Mouse (Mus musculus) small intestine, adult 2 months (tissue): ENCODE results near the gene Stat3. TPM values are rescaled to one million over a fixed set of nuclear protein-coding genes. Genes with fewer than 3 reads are reported as not detected.

Experiments used
- H3K27ac ChIP-seq: fragments of 200-500 bp; 2 replicates; pipeline ENCODE4 v1.5.1; 2012; ENCODE audit warnings: low read depth, low read length, control low read depth, inconsistent platforms; ENCODE audit not compliant: insufficient read depth
- H3K27me3 ChIP-seq: fragments of 200-500 bp; 2 replicates; pipeline ENCODE4 v1.6.1; 2012; ENCODE audit warnings: mild to moderate bottlenecking, moderate library complexity, low read length, inconsistent platforms; ENCODE audit not compliant: control insufficient read depth, insufficient read depth
- H3K36me3 ChIP-seq: fragments of 200-500 bp; 2 replicates; pipeline ENCODE4 v1.6.1; 2012; ENCODE audit warnings: mild to moderate bottlenecking, low read length, control low read depth, inconsistent platforms; ENCODE audit not compliant: control insufficient read depth, insufficient read depth
- H3K4me1 ChIP-seq: fragments of 200-500 bp; 2 replicates; pipeline ENCODE4 v1.6.1; 2012; ENCODE audit warnings: low read length, inconsistent platforms, mixed read lengths; ENCODE audit not compliant: control insufficient read depth, insufficient read depth, insufficient read length
- H3K4me3 ChIP-seq: fragments of 200-500 bp; 2 replicates; pipeline ENCODE4 v1.5.1; 2012; ENCODE audit warnings: low read depth, mild to moderate bottlenecking, control low read depth, inconsistent platforms, low read length, moderate library complexity
- CTCF ChIP-seq: fragments of 200-500 bp; IDR thresholded peaks from 2 replicates; pipeline ENCODE4 v1.5.1; 2012; ENCODE audit warnings: low read depth, mild to moderate bottlenecking, control low read depth, inconsistent platforms, low read length, moderate library complexity, mixed read lengths; ENCODE audit not compliant: insufficient replicate concordance, insufficient read length; ENCODE audit errors: extremely low read depth
- POLR2A ChIP-seq: fragments of 200-500 bp; IDR thresholded peaks from 2 replicates; pipeline ENCODE4 v1.6.1; 2012; ENCODE audit warnings: low read depth, mild to moderate bottlenecking, control low read depth, inconsistent platforms, low read length, moderate library complexity
- WGBS: fragments of 180-500 bp; shearing (Covaris S2); methylation state at CpG from one replicate; pipeline ENCODE4 v1.1.7; 2018; 5-methylcytosine and 5-hydroxymethylcytosine counted together
- polyA plus RNA-seq: library from polyadenylated mRNA; depleted of rRNA; stranded (reverse); fragments of >200 nt; gene quantifications from 2 replicates; pipeline ENCODE4 v1.2.3, GENCODE M21; 2012

Gene Stat3
- polyA plus RNA-seq, 1 experiment: 106 TPM

DNA sequence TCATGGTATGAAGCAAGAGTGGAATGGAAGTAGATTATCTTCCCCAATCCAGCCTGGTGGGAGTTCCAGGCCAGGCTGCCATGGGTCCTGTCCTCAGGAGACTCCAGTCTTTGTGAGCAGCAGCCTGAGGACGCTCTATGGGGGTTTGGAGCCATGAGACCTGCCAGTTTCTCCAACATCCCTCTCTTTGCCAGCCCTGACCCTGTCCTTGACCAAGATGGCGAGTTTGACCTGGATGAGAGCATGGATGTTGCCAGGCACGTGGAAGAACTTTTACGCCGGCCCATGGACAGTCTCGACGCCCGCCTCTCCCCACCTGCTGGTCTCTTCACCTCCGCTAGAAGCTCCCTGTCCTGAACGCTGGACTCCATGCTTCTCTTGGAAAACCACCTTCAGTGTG, 55.7 kb downstream of the Stat3 start:
- TF ChIP-seq POLR2A (no peak), CTCF (no peak)
- Histone ChIP-seq H3K4me3 (no peak overlapping the region), H3K36me3 (peaks cover 31% of the 10 kb centered on the region), H3K4me1 (0 out of 2 replicates have a peak, but pooled peaks cover 3% of the 10 kb centered on the region), H3K27me3 (no peaks in the 10 kb centered on the region), H3K27ac (no peak overlapping the region)
- WGBS: 90% methylated on average over 10 of the region's 10 CpGs

DNA sequence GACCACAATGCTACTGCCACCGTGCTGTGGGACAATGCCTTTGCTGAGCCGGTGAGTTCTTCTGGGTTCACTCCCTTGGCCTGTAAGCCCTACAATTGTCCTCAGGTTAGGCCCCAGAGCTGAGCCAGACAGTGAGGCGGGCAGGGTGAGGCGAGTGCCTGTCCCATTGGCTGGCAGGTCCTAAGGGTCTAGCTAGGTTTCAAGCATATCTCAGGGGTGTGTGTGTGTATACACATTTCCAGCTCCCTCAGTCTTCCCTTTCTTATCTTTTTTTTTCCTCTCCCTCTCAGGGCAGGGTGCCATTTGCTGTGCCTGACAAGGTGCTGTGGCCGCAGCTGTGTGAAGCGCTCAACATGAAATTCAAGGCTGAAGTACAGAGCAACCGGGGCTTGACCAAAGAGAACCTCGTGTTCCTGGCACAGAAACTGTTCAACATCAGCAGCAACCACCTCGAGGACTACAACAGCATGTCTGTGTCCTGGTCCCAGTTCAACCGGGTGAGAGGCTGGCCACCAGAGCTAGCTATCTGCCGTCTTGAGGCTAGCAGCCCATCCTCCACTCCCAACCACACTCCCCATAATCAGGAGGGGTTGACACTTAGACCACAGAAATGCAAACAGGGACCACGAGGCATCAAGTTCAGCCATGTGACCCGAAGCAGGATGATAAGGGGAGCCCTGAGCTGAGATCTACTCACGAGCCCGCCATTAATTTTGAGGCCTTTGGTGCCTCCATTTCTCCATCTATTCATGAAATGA, 59.8 kb downstream of the Stat3 start:
- Histone ChIP-seq H3K36me3 (peaks cover 20% of the 10 kb centered on the region), H3K27ac (no peak overlapping the region), H3K4me1 (no peaks in the 10 kb centered on the region), H3K27me3 (no peaks in the 10 kb centered on the region), H3K4me3 (no peak overlapping the region)
- 80% methylated on average over 15 of the region's 15 CpGs for WGBS
- TF ChIP-seq POLR2A (no peak), CTCF (no peak)

DNA sequence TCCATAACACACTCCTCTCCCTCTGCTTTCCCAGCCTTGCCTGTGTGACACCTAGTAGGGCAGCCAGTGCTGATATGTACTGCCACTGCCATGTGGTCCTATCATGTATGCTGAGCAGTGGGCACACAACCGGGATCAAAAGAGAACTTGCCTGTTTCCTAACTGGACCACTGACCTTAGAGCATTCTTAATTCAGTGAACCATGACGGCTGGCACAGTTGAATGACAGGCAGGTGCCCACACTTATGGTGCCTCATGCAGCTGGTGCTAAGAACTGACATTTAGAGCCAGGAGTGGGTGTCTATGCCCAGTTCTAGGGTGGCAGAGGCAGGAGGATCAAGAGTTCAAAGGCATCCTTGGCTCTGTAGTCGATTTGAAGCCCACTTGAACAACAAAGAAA, 63.6 kb downstream of the Stat3 start:
- peaks cover 20% of the 10 kb centered on the region for H3K36me3 ChIP-seq
- no peaks in the 10 kb centered on the region for H3K27me3 ChIP-seq
- TF ChIP-seq CTCF: no peak
- no peak for TF ChIP-seq POLR2A
- H3K27ac ChIP-seq: no peak overlapping the region
- H3K4me3 ChIP-seq: no peak overlapping the region
- no peaks in the 10 kb centered on the region for H3K4me1 ChIP-seq
- 81% methylated on average over 3 of the region's 3 CpGs for WGBS

DNA sequence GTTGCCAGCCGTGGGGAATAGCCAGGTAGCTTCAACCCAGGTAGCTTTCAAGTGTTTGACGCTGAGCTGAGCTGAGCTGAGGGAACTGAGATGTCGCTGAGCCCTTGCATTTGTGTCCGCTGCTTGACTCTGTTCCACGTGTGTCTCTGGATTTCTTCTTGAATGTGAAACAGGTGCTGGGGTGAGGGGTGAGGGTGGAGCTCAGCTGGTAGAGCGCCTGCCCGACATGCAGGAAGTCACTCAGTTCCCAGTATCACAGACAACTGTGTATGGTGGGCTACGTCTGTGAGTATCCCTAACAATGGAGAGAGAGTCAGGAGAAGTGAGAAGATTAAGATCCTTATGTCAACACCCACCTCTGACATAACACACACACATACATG, 68.4 kb downstream of the Stat3 start:
- H3K4me1 ChIP-seq: no peaks in the 10 kb centered on the region
- H3K27ac ChIP-seq: no peak overlapping the region
- no peaks in the 10 kb centered on the region for H3K27me3 ChIP-seq
- no peak overlapping the region for H3K4me3 ChIP-seq
- WGBS: 80% methylated on average over 8 of the region's 8 CpGs
- TF ChIP-seq POLR2A (no peak), CTCF (no peak)
- H3K36me3 ChIP-seq: peaks cover 9% of the 10 kb centered on the region; the same call in 1 of the 2 replicates

DNA sequence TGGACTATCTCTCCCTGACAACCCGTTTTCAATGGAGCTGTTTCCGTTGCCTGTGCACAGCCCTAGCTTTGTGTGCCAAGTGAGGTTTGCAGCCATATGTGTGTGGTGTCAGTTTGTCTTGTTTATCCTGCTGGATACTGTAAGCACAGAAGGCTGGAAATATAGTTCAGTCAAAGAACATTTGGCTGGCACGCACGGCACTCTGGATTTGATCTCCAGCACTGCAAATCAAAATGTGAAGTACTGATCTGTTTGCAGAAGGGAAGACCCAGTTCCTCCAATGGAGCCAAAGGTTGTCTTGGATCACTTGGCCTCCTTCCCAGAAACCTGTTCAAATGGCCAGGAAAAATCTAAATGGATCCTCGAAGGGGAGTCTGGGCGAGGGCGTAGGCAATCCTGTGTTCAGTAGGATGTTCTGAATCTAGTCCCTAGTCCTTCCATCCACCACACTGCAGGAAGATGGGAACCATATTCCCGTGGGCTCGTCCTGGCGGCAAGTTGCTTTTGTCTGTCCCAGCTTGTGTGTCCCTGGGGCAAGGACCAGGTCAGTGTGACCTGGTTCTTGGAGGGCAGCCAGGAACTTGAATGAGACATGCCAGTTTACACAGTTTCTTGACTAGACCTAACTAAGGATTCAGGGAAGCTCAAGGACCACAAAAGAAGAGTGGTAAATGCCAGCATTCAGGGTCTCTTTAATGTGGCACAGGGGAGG, 68.9 kb downstream of the Stat3 start:
- Histone ChIP-seq H3K4me3 (no peak overlapping the region), H3K36me3 (peaks cover 7% of the 10 kb centered on the region; the same call in 1 of the 2 replicates), H3K27me3 (no peaks in the 10 kb centered on the region), H3K4me1 (no peaks in the 10 kb centered on the region), H3K27ac (no peak overlapping the region)
- 36% methylated on average over 10 of the region's 10 CpGs for WGBS
- TF ChIP-seq CTCF (no peak), POLR2A (no peak)

DNA sequence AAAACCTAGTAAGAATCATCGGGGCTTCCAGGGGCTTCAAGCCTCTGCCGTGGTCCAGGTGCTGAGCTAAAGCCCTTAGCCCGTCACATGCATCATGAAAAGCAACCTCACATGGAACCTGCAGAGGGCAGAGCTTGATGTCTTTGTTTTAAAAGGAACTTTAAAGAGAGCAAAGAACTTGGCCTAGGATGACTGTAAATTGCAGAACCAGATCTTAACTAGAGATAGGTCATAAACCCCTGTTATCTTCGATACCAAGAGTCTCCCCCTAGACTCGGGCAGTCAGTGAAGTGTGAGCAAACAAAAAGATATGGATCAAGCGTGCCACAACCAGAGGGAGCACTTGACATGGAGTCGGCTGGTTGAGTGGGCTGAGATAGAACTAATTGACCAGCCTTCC, 73.7 kb downstream of the Stat3 start:
- Histone ChIP-seq H3K4me3 (no peak overlapping the region), H3K27ac (no peak overlapping the region), H3K27me3 (no peaks in the 10 kb centered on the region), H3K36me3 (peaks cover 6% of the 10 kb centered on the region; the same call in 1 of the 2 replicates), H3K4me1 (peaks cover 2% of the 10 kb centered on the region; the same call in 1 of the 2 replicates)
- no peak for TF ChIP-seq POLR2A
- TF ChIP-seq CTCF: no peak
- 74% methylated on average over 7 of the region's 7 CpGs for WGBS

DNA sequence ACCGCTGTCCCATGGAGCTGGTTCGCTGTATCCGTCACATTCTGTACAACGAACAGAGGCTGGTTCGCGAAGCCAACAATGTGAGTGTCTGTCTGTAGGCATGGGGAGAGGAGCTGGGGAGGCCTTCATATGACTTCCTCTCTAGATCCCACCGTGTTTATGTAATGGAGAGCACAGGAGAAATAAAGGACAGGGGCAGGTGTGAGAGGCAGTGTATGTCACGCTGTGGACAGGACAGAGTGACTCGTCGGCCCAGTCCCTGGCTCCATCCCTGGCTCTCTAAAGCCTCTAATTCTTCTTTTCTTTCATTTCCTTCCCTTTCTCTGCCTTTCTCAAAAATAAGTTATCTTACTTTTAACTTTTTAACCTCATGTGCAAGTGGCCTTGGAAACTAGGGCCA, 76.2 kb downstream of the Stat3 start:
- TF ChIP-seq POLR2A: no peak
- TF ChIP-seq CTCF: no peak
- no peak overlapping the region for H3K4me3 ChIP-seq

More for the DNA sequence above, 76.2 kb downstream of the Stat3 start:
- no peaks in the 10 kb centered on the region for H3K27me3 ChIP-seq
- WGBS: 93% methylated on average over 10 of the region's 10 CpGs
- H3K36me3 ChIP-seq: peaks cover 6% of the 10 kb centered on the region; the same call in 1 of the 2 replicates
- H3K4me1 ChIP-seq: peaks cover 9% of the 10 kb centered on the region
- no peak overlapping the region for H3K27ac ChIP-seq
